Mouse (Mus musculus): ENCODE measurements at regions not wholly inside any gene's neighbourhood (a gene's known extent, or its start where the extent isn't known, plus 50 kb on each side); places are given as distances from the start of the nearest gene placed in this dataset.

DNA sequence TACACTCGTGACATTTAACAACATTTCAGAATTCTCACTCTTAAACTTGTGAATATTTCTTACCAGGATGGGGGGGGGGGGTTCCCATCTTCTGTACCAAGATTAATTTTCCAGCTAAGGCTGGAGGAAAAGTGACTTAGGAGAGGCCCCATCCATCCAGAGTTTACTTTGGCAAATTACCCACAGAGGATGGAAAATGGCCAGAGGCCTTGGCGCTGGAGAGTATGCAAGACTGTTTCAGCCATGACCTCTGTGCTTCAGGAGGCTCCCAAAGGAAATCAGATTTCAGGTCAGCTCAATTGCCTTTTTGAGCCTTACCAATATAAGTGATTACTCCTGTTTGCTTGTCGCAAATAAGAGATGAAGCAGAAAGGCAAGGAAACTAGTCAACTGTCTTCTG lies 143.4 kb upstream of the F930015N05Rik start:
- Histone ChIP-seq H3K36me3 (ENCODE audit: control insufficient read depth, insufficient read depth, low read length, poor library complexity, severe bottlenecking) (no peaks in the 10 kb centered on the region), H3K27me3 (ENCODE audit: control insufficient read depth, insufficient read depth, low read length, poor library complexity, severe bottlenecking) (no peaks in the 10 kb centered on the region)
- DNase-seq (ENCODE audit: low read depth, low spot score), result no peak

DNA sequence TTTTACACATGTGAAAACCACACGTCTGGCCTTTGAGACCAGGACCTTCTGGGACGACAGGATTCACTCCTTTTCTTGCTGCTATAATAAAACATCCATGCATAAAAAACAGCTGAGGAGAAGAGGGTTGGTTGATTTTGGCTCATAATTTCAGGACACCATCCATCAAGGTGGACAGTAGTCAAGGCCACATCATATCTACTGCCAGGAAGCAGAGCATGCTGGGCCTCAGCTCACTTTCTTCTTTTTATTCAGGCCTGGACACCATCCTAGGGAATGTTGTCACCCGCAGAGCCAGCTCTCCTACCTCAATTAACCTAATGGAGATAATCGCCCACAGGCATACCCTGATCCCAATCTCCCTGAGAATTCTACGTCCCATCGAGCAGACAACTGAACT lies 149.6 kb upstream of the F930015N05Rik start:
- H3K36me3 ChIP-seq (ENCODE audit: control insufficient read depth, insufficient read depth, low read length, poor library complexity, severe bottlenecking), result no peaks in the 10 kb centered on the region
- H3K27me3 ChIP-seq (ENCODE audit: control insufficient read depth, insufficient read depth, low read length, poor library complexity, severe bottlenecking), result no peaks in the 10 kb centered on the region
- DNase-seq (ENCODE audit: low read depth, low spot score), result no peak

DNA sequence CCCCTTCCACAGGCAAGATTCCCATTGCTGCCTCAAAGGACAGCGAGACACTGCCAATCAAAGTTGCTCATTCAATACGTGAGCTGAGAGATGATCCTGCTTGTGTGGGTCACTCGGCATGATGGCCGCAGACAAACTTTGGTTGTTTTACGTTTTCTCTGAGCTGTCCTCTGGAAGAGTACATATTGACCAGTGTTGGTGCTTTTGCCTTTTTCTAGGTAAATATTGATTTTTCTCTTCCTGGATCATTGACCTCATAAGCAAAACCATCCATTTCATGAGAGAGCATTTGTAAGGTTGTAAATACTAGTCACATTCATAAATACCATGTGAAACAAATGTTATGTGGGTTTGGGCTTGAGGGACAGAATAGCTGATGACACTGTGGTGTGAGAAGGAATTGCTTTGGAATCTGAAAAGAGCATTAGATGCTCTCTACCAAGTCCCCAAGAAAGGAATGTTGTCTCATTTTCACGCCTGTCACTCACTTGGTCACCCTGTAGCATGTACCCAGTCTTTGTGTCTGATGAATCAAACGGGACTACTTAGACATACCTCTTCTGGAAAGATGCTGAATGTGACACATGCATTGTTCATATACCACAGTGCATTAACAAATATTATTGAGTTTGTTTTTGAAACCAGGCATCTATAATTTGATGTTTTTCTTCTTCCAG lies 150.7 kb upstream of the F930015N05Rik start:
- no peak for DNase-seq (ENCODE audit: low read depth, low spot score)
- no peaks in the 10 kb centered on the region for H3K36me3 ChIP-seq (ENCODE audit: control insufficient read depth, insufficient read depth, low read length, poor library complexity, severe bottlenecking)
- H3K27me3 ChIP-seq (ENCODE audit: control insufficient read depth, insufficient read depth, low read length, poor library complexity, severe bottlenecking), result no peaks in the 10 kb centered on the region

DNA sequence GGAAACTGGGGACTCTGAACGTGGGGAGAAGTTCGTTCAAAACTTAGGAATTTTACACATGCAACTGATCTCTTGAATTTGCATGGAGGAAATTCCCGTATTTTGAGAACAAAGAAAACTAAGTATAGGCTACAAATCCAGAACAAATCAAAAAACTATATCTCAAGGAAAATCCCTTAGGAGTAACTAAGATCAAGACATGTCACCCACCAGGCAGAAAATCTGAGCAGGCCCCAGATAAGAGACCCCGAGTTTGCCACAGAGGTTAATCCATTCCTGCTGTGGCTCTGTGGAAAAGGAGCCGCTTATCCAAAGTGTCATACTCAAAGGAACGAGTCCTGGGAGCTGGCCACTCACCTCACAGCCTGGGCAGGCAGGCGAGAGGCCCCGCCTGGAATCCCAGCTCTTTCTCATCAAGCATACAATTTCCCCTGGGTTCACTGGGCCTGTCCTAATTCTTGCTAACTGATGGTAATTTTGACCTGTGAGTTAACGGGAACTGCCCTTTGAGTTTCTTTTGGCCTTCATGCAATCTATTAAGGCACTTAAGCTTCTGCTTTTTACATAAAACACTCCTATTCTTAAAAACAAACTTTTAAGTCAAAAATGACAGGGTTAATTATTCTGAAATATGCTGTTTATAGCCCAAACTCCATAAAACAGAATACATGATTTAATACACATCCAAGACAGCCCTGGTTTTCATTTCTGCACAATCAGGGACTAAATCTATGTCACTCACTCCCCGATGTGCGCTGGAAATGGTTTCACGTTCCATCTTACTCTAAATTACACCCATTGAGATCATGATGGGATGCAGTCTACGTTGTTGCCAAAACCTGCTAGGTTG lies 151.5 kb upstream of the F930015N05Rik start:
- Histone ChIP-seq H3K36me3 (ENCODE audit: control insufficient read depth, insufficient read depth, low read length, poor library complexity, severe bottlenecking) (no peaks in the 10 kb centered on the region), H3K27me3 (ENCODE audit: control insufficient read depth, insufficient read depth, low read length, poor library complexity, severe bottlenecking) (no peaks in the 10 kb centered on the region)
- DNase-seq (ENCODE audit: low read depth, low spot score), result no peak

DNA sequence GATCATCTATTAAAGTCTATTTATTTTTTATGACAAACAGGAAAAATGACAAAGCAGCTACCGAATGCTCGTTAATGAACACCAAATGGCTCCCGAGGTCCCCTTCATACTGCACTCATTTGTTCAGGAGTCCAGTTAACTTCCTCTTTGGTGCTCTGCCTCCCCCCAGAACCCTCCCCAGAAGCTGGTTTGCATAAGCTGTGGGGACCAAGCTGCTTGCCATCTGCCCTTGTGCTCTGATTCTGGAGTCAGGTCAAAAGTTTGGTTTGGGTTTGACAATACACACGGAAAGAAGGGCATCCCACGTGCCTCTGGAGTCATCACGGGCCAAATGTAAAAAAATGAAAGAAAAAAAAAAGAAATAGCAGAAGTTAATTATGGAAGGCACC lies 152.1 kb upstream of the F930015N05Rik start:
- Histone ChIP-seq H3K27me3 (ENCODE audit: control insufficient read depth, insufficient read depth, low read length, poor library complexity, severe bottlenecking) (no peaks in the 10 kb centered on the region), H3K36me3 (ENCODE audit: control insufficient read depth, insufficient read depth, low read length, poor library complexity, severe bottlenecking) (no peaks in the 10 kb centered on the region)
- no peak for DNase-seq (ENCODE audit: low read depth, low spot score)

DNA sequence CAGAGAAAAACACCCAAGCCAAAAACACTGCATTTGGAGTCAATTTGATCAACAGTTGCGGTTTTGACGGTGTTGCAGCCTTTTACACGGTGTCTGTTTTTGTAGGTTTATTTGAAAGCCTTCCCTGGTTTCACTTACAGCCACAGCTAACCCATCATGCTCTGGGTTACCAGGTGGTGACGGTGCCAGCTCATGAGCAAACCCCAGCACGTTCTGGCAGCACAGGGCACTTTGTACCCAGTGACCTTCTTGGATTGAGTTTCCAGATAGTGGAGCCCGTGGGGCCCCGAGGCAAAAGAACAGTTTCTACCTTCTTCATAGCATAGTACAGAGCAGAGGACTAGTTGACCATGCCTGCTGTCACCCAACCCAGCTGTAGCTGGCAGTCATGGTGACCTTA lies 152.6 kb upstream of the F930015N05Rik start:
- Histone ChIP-seq H3K36me3 (ENCODE audit: control insufficient read depth, insufficient read depth, low read length, poor library complexity, severe bottlenecking) (no peaks in the 10 kb centered on the region), H3K27me3 (ENCODE audit: control insufficient read depth, insufficient read depth, low read length, poor library complexity, severe bottlenecking) (no peaks in the 10 kb centered on the region)
- DNase-seq (ENCODE audit: low read depth, low spot score), result no peak

DNA sequence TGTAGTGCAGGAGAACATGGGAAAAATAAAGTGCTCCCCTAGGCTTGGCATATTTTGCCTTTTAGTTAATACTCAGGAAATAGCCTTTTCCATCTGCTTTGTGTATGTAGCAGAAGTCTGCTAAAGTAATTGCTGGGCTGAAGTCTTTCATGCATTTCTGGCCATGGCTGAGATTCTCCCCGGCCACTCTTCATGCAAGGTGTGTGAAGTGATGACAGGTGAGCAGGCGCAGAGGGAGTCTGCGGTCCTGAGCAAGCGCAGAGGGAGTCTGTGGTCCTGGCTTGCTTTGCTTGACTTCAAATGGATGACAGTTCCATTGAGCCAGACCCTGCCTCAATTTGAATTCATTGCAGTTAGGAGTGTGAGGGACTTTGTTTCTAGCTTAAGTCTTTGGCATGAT lies 153.6 kb upstream of the F930015N05Rik start:
- no peaks in the 10 kb centered on the region for H3K36me3 ChIP-seq (ENCODE audit: control insufficient read depth, insufficient read depth, low read length, poor library complexity, severe bottlenecking)
- no peaks in the 10 kb centered on the region for H3K27me3 ChIP-seq (ENCODE audit: control insufficient read depth, insufficient read depth, low read length, poor library complexity, severe bottlenecking)

DNA sequence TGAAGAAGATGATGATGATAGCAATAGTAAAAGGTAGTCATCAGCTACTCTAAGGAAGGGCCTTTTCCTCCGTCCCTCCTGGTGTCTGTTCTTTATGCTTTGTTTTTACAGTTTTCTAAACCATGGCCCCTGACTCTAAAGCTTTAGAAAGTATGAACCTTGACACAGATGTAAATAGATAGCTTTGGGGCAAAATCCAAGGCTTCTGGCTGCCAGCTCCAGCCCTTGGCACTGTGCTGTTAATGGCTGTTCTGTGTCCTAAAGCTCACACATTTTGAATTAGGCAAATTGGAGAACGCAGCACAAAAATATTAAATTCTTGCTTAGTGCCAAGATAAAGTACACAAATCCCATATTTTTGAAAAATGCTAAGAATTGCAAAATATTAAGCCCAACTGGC lies 155.8 kb upstream of the F930015N05Rik start:
- Histone ChIP-seq H3K36me3 (ENCODE audit: control insufficient read depth, insufficient read depth, low read length, poor library complexity, severe bottlenecking) (no peaks in the 10 kb centered on the region), H3K27me3 (ENCODE audit: control insufficient read depth, insufficient read depth, low read length, poor library complexity, severe bottlenecking) (no peaks in the 10 kb centered on the region)
- DNase-seq (ENCODE audit: low read depth, low spot score), result no peak

More for the DNA sequence above, 153.6 kb upstream of the F930015N05Rik start:
- no peak for DNase-seq (ENCODE audit: low read depth, low spot score)

DNA sequence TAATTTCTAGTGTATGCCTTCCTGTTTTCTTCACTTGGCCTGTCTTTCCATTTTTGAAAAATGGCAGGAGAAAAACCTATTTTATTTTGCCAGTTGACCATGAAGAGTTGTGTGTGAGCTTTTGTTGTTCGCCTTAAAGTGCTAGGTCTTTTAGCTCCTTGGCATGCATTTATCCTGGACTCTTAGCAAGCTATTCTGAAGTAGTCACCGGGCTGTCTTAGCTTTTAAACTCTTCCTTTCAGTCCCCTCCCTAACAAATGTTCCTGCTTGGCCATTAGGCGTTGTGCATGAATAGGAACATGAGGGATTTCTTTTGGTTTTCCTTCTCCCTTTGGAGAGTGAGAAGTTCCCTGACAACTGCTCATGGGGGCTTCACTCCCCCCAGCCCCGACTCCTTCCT lies 160.9 kb upstream of the F930015N05Rik start:
- Histone ChIP-seq H3K27me3 (ENCODE audit: control insufficient read depth, insufficient read depth, low read length, poor library complexity, severe bottlenecking) (no peaks in the 10 kb centered on the region), H3K36me3 (ENCODE audit: control insufficient read depth, insufficient read depth, low read length, poor library complexity, severe bottlenecking) (no peaks in the 10 kb centered on the region)
- no peak for DNase-seq (ENCODE audit: low read depth, low spot score)

DNA sequence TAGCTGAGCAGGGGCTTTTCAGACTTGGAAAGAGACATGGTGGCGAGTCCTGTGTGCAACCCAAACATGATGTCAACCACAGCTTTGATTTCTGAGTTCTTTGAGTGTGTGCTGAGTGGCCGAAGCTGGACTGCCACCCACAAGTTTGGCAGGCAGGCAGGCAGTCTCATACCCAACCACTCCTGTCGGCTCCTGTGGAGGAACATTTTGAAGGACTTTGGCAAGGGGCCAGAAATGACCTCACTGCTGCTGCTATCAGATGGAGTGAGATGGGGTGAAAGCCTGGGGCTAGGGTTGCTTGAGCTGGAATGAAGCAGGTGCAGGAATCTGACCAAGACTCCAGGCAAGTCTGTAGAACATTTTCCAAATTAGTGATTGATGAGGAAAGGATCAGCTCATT lies 162.7 kb upstream of the F930015N05Rik start:
- no peak for DNase-seq (ENCODE audit: low read depth, low spot score)
- Histone ChIP-seq H3K36me3 (ENCODE audit: control insufficient read depth, insufficient read depth, low read length, poor library complexity, severe bottlenecking) (no peaks in the 10 kb centered on the region), H3K27me3 (ENCODE audit: control insufficient read depth, insufficient read depth, low read length, poor library complexity, severe bottlenecking) (no peaks in the 10 kb centered on the region)

DNA sequence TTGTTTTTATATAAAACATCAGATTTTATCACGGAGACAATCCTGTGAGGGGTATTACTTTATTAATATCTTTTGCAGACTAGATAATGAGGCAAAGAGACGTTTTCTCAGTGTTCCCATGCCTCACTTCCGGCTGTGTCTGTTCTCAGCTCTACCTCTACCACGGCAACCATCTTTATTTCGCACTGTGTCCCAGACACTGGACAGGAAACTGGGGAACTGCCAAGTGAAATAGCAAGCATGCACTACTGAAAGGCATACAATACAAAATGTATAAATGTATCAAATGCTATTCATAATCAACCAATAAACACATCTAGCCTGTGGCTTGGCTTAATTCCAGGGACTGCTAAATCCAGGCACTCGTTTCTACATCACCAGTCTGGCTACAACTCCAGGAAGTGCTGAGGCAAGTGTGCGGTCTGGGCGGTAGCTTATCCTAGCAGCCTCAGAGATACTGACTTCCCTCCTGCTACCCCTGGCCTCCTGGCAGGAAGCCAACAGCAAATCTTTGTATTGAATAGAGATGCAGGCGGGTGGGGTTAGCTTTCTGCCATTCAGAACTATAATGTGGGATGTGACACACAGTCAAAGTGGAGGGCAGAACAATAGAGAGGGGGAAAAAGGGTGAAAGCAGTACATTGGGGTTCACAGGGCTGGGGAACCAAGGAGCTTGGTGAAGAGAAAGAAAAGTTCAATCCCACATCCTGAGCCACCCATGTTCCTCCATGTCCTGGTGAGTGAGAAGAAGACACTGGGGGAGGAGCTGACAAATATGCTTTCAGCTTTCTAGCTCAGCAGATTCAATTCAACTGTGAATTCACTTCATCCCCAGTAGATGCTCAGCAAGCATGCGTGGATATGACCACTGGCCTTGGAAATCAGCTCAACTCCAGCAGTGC lies 164.0 kb upstream of the F930015N05Rik start:
- no peak for DNase-seq (ENCODE audit: low read depth, low spot score)
- Histone ChIP-seq H3K27me3 (ENCODE audit: control insufficient read depth, insufficient read depth, low read length, poor library complexity, severe bottlenecking) (no peaks in the 10 kb centered on the region), H3K36me3 (ENCODE audit: control insufficient read depth, insufficient read depth, low read length, poor library complexity, severe bottlenecking) (no peaks in the 10 kb centered on the region)

DNA sequence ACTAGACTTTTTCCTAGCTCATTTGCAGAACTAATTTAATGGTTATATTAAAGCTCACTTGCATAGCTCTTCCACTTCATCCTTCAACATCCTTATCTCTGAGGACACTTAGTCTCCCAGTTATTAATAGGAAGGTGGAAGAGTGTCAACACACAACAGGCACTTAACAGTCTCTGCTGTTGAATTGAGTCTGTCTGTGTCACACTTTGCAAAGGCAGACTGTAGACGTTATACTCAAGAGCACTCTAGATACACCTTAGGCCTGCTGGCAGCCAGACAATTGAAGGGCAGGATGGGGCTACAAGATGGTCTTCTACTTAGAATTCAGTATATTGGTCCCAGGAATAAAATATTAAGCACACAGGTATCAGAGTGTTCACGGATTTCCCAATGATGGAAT lies 172.6 kb upstream of the F930015N05Rik start:
- Histone ChIP-seq H3K27me3 (ENCODE audit: control insufficient read depth, insufficient read depth, low read length, poor library complexity, severe bottlenecking) (no peaks in the 10 kb centered on the region), H3K36me3 (ENCODE audit: control insufficient read depth, insufficient read depth, low read length, poor library complexity, severe bottlenecking) (no peaks in the 10 kb centered on the region)
- no peak for DNase-seq (ENCODE audit: low read depth, low spot score)

DNA sequence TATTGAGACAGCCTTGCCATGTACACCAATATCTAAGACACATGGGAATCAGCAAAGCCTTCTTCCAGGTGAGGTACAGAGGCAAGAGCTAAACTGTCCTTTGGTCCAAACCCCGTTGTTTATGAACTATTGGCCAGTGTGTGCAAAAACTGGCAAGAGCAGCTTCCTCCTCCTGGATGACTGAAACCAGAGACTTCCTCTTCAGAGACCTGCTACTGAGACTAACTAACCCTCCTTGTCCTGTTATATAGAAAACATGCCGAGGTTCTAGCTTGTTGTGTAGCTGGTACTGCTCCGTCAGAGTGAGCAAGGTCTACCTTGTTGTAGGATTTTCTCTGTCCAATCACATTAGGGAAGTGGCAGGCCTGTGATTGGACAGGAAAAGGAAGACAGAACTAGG lies 174.3 kb upstream of the F930015N05Rik start:
- Histone ChIP-seq H3K27me3 (ENCODE audit: control insufficient read depth, insufficient read depth, low read length, poor library complexity, severe bottlenecking) (no peaks in the 10 kb centered on the region), H3K36me3 (ENCODE audit: control insufficient read depth, insufficient read depth, low read length, poor library complexity, severe bottlenecking) (no peaks in the 10 kb centered on the region)
- DNase-seq (ENCODE audit: low read depth, low spot score), result no peak

DNA sequence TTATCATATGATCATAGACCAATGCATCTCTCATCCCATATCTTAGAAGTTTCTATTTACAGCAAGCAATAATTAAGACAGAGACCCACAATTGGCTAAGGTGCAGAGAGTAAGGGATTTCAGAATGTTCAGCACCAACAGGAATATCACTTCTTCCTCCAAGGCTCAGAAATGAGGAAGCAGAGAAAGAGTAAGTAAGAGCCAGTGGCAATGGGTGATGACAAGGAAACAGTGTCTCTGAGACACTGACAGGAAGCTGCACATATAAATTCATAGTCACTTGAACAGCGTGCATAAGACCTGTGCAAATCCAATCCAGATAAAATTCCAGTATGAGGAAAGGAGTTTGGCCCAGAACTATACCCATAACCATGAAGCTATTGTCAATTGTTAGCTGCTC lies 178.7 kb upstream of the F930015N05Rik start:
- no peaks in the 10 kb centered on the region for H3K36me3 ChIP-seq (ENCODE audit: control insufficient read depth, insufficient read depth, low read length, poor library complexity, severe bottlenecking)
- DNase-seq (ENCODE audit: low read depth, low spot score), result no peak

More for the DNA sequence above, 178.7 kb upstream of the F930015N05Rik start:
- H3K27me3 ChIP-seq (ENCODE audit: control insufficient read depth, insufficient read depth, low read length, poor library complexity, severe bottlenecking), result no peaks in the 10 kb centered on the region
